14 mouse cellular contexts compared by ENCODE assay signal in the genomic region with DNA sequence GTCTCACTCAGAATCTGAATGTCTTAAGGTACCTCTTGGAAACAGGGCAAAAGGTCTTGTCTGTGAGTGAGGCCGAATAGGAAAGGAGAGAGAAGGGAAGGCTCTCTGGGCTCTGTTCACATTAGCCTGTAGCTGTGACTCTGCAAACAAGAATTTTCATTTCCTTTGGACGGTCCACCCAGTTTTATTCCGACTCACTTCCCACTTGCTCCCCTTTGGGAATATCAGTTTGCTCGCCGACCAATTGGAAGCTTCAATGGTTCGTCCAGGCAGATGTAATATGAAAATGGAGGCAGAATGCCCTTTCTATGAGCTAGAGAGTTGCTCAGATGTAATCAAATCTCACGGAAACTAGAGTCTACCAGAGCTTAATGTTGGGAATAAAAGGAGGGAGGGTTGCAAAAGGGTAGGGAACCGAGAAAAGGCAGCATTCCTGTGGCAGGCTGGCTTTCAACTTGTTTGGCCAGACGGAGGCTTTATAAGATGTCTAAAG. TPM values are rescaled to one million over a fixed set of nuclear protein-coding genes. Genes with fewer than 3 reads are reported as not detected.
DNase-seq lines count a peak whose midpoint lies in the region; ATAC-seq and TF ChIP-seq lines count a peak whose summit lies in the region.
"Had no signal": no experiment of that assay in that cellular context is flagged by ENCODE, and none has a peak within 500 bp of the region (broad histone marks: within the 10 kb centered on the region; RNA-seq: fewer than 3 reads in every experiment).

No protein-coding gene starts in this region.

- TF ChIP-seq CTCF in kidney, postnatal 0 days (IDR thresholded peaks at IDR 0.05; ENCODE audit: low read depth): no peak
- no peak for TF ChIP-seq CTCF in ES-Bruce4 (IDR thresholded peaks at IDR 0.05; ENCODE audit: low read depth, low read length)

- ATAC-seq in heart, embryonic 12.5 days (ENCODE audit: insufficient number of reproducible peaks, low FRiP score): no peak
- ATAC-seq in kidney, postnatal 0 days (replicated peaks; ENCODE audit: low FRiP score, low read depth): no peak
- ATAC-seq in intestine, embryonic 15.5 days: no peak

- TF ChIP-seq EP300 in ES-Bruce4 (IDR thresholded peaks at IDR 0.05; ENCODE audit: insufficient read depth, low read depth, low read length): no peak

- DNase-seq in heart, postnatal 25 days (ENCODE audit: low spot score): no peak
- no peak for DNase-seq in kidney, postnatal 0 days (ENCODE audit: low spot score)
- no peak for DNase-seq in kidney, adult 8-10 months
- DNase-seq in T-cell, adult 2 months (ENCODE audit: low spot score): no peak
- DNase-seq in adrenal gland, postnatal 14 days: no peak
- DNase-seq: B cell, adult 2 months; right cerebral cortex, adult 18-20 months had no signal

- intact Hi-C loops in heart, postnatal 25 days (cut with DNase I): no loop called here

- no peak overlapping the region for H3K27ac ChIP-seq in heart, embryonic 12.5 days (ENCODE audit: poor library complexity, severe bottlenecking)
- peak overlapping the region; percentile 64 for H3K27ac ChIP-seq in kidney, postnatal 0 days
- no peak overlapping the region for H3K27ac ChIP-seq in ES-Bruce4 (ENCODE audit: insufficient read depth, low read length)
- H3K27ac ChIP-seq in intestine, embryonic 15.5 days: no peak overlapping the region
- H3K27ac ChIP-seq: liver, embryonic 14.5 days had no signal

- no peaks in the 10 kb centered on the region for H3K36me3 ChIP-seq in heart, embryonic 12.5 days
- H3K36me3 ChIP-seq in kidney, postnatal 0 days (ENCODE audit: insufficient read depth, low read length): no peaks in the 10 kb centered on the region
- no peaks in the 10 kb centered on the region for H3K36me3 ChIP-seq in ES-Bruce4 (ENCODE audit: control insufficient read depth, insufficient read depth, low read length, poor library complexity, severe bottlenecking)
- no peaks in the 10 kb centered on the region for H3K36me3 ChIP-seq in intestine, embryonic 15.5 days
- H3K36me3 ChIP-seq: midbrain, embryonic 10.5 days had no signal

- H3K27me3 ChIP-seq in heart, embryonic 12.5 days (replicated peaks): peaks cover 24% of the 10 kb centered on the region
- 0 out of 2 replicates have a peak, but pooled peaks cover 3% of the 10 kb centered on the region for H3K27me3 ChIP-seq in kidney, postnatal 0 days (ENCODE audit: insufficient read depth, low read length)
- H3K27me3 ChIP-seq in ES-Bruce4 (ENCODE audit: control insufficient read depth, insufficient read depth, low read length, poor library complexity, severe bottlenecking): 0 out of 2 replicates have a peak, but pooled peaks cover 2% of the 10 kb centered on the region
- peaks cover 5% of the 10 kb centered on the region; the same call in 1 of the 2 replicates for H3K27me3 ChIP-seq in intestine, embryonic 15.5 days (replicated peaks)

- H3K9ac ChIP-seq in heart, embryonic 12.5 days: no peak overlapping the region
- H3K9ac ChIP-seq in kidney, postnatal 0 days (ENCODE audit: low read depth, low read length): peak overlapping the region; percentile 54; the same call in 1 of the 2 replicates
- no peak overlapping the region for H3K9ac ChIP-seq in ES-Bruce4 (ENCODE audit: low read depth, poor library complexity, severe bottlenecking)
- H3K9ac ChIP-seq in intestine, embryonic 15.5 days: no peak overlapping the region
- H3K9ac ChIP-seq: liver, embryonic 14.5 days had no signal

- H3K4me3 ChIP-seq in heart, embryonic 12.5 days: no peak overlapping the region
- H3K4me3 ChIP-seq in kidney, postnatal 0 days (replicated peaks; ENCODE audit: low read depth, low read length): peak overlapping the region; percentile 40
- peak overlapping the region; percentile 65 for H3K4me3 ChIP-seq in ES-Bruce4 (ENCODE audit: low read depth, low read length)
- peak overlapping the region; percentile 50 for H3K4me3 ChIP-seq in intestine, embryonic 15.5 days (replicated peaks)

- 0 out of 2 replicates have a peak overlapping the region, but pooled peaks have one; percentile 93 for H3K4me2 ChIP-seq in heart, embryonic 12.5 days
- H3K4me2 ChIP-seq in kidney, postnatal 0 days (ENCODE audit: low read length): peak overlapping the region; percentile 76
- peak overlapping the region; percentile 70; the same call in 1 of the 2 replicates for H3K4me2 ChIP-seq in intestine, embryonic 15.5 days (replicated peaks)

- TF ChIP-seq POLR2A in ES-Bruce4 (IDR thresholded peaks at IDR 0.05; ENCODE audit: insufficient read depth, low read length): no peak

- no peaks in the 10 kb centered on the region for H3K9me3 ChIP-seq in heart, embryonic 12.5 days (replicated peaks)
- H3K9me3 ChIP-seq in kidney, postnatal 0 days (replicated peaks; ENCODE audit: low read length): no peaks in the 10 kb centered on the region
- no peaks in the 10 kb centered on the region for H3K9me3 ChIP-seq in ES-Bruce4 (replicated peaks; ENCODE audit: control insufficient read depth, insufficient read depth, low read length, poor library complexity, severe bottlenecking)
- H3K9me3 ChIP-seq in intestine, embryonic 15.5 days: no peaks in the 10 kb centered on the region
- H3K9me3 ChIP-seq: midbrain, embryonic 10.5 days had no signal

- WGBS in heart, embryonic 12.5 days: 67% methylated on average over 9 of the region's 9 CpGs
- WGBS in kidney, postnatal 0 days: 41% methylated on average over 9 of the region's 9 CpGs
- WGBS in intestine, embryonic 15.5 days: 59% methylated on average over 9 of the region's 9 CpGs

- H3K4me1 ChIP-seq in heart, embryonic 12.5 days (replicated peaks): peaks cover 8% of the 10 kb centered on the region
- no peaks in the 10 kb centered on the region for H3K4me1 ChIP-seq in kidney, postnatal 0 days (replicated peaks; ENCODE audit: insufficient read depth, low read length)
- no peaks in the 10 kb centered on the region for H3K4me1 ChIP-seq in ES-Bruce4 (ENCODE audit: control insufficient read depth, insufficient read depth, low read length)
- no peaks in the 10 kb centered on the region for H3K4me1 ChIP-seq in intestine, embryonic 15.5 days (replicated peaks)

RNA-seq across cellular contexts. Expression of gene Ildr1, which starts 1.1 kb away (rescaled TPM):
- polyA plus RNA-seq in heart, embryonic 12.5 days (2016; fragmentation: Nextera tagmentation; extraction: Ambion mirVana): 0.09 TPM in 1 of 2 replicates, not detected in the other
- not detected for total RNA-seq in heart, postnatal 25 days (2021)
- 16.1 TPM in 2 replicates for polyA plus RNA-seq in kidney, postnatal 0 days (2015; fragmentation: Nextera tagmentation; extraction: Ambion mirVana)
- 13.9 and 17.0 TPM in 2 replicates for polyA plus RNA-seq in ES-Bruce4 (2011; ENCODE audit: insufficient read depth, insufficient read length, low read depth, missing spikeins)
- 6.6 and 7.3 TPM in 2 replicates for polyA plus RNA-seq in intestine, embryonic 15.5 days (2015; fragmentation: Nextera tagmentation; extraction: Ambion mirVana)
- total RNA-seq in adrenal gland, postnatal 14 days (2021): 0.41 TPM in 1 of 2 replicates, not detected in the other
- polyA plus RNA-seq: heart, postnatal 0 days; neural tube, embryonic 11.5 days had no signal

RNA-seq across cellular contexts. Expression of gene Cd86, which starts 29.0 kb away (rescaled TPM):
- polyA plus RNA-seq in heart, embryonic 12.5 days (2016; fragmentation: Nextera tagmentation; extraction: Ambion mirVana): 0.48 and 0.72 TPM in 2 replicates
- 1 to 10 TPM; 1.4 to 1.6 TPM for total RNA-seq in heart, postnatal 25 days (2021)
- polyA plus RNA-seq in kidney, postnatal 0 days (2015; fragmentation: Nextera tagmentation; extraction: Ambion mirVana): 1.1 and 1.4 TPM in 2 replicates
- polyA plus RNA-seq in ES-Bruce4 (2011; ENCODE audit: insufficient read depth, insufficient read length, low read depth, missing spikeins): not detected in 2 replicates
- 2.4 TPM in 2 replicates for polyA plus RNA-seq in intestine, embryonic 15.5 days (2015; fragmentation: Nextera tagmentation; extraction: Ambion mirVana)
- 2.1 and 3.9 TPM in 2 replicates for total RNA-seq in adrenal gland, postnatal 14 days (2021)
